Mouse (Mus musculus) ES-Bruce4 (cell line): Measurements from ENCODE around the gene Fam243.

Experiments used
- CTCF ChIP-seq: IDR thresholded peaks from one replicate; pipeline ENCODE4 v1.8.1; 2011; ENCODE audit warnings: low read depth, low read length
- POLR2A ChIP-seq: IDR thresholded peaks from one replicate; pipeline ENCODE4 v1.8.1; 2011; ENCODE audit warnings: low read length; ENCODE audit not compliant: insufficient read depth

- TF ChIP-seq CTCF, result no peak
- no peak for TF ChIP-seq POLR2A
These were observed 32.7 kb upstream of the Fam243 start for GRCm38 (mm10) chr16:92353897-92354296.
